Mouse (Mus musculus): Measurements from ENCODE around the gene Nfu1.

GRCm38 (mm10) chr6:87001995-87002394 is 7.0 kb upstream of the Nfu1 start:
- TF ChIP-seq CTCF (IDR thresholded peaks at IDR 0.05; ENCODE audit: low read depth): no peak
- TF ChIP-seq EP300 (IDR thresholded peaks at IDR 0.05; ENCODE audit: low read depth): no peak

All from liver, embryonic 14.5 days (tissue).